Mouse (Mus musculus) NIH3T3 (cell line): ENCODE data around the gene Dut.

Source experiments
- DNase-seq: peaks from one replicate; pipeline ENCODE4 v3.0.0-alpha.2; 2012; ENCODE audit warnings: low read depth

Gene Dut

GRCm38 (mm10) chr2:125303764-125304384, 56.9 kb downstream of the Dut start:
- peak; percentile 17 for DNase-seq

- DNase-seq, result no peak
Measured at GRCm38 (mm10) chr2:125304746-125305145, 57.8 kb downstream of the Dut start.

GRCm38 (mm10) chr2:125305671-125306070, 58.7 kb downstream of the Dut start:
- DNase-seq, result no peak
